Mouse (Mus musculus) regulatory T cell (primary cell): Measurements from ENCODE around the gene Sart1.

ENCODE experiments used
- in situ Hi-C: fragments of 300-600 bp; cut with MboI, MseI; formaldehyde crosslinking; loops from one replicate; pipeline ENCODE4 v1.15.1; 2025; ENCODE audit warnings: high pct_unique_total_duplicates

Gene Sart1

DNA sequence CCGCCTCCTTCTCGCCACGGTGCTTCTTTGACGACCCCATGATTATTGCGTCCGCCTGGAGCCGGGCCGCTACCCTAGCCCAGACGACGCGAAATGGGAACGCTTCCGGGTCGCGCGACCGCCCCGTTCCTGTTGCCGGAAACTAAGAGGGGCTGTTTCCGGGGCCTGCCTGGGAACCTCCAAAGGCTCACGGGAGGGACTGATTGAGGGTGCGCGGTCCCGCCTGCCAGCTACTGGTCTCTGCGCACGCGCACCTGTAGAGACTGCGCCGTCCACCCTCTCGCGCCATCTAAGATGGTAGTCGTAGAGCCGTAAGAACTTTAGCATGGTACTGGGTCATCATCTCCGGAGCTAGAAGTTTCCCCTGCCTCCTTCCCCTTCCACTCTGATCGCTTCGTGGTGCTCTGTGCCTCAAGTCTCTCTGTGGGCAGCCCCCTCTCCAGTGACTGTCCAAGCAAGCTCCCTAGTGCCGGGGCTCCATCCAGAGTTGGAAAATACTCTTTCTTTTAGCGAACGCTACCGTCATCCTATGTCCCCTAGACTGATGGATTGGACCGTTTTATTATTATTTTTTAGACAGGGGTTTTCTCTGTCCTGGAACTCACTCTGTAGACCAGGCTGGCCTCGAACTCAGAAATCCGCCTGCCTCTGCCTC is at the start of gene Sart1:
Sart1 (minus strand) TSS at position 116 of the 655 bp plus-strand sequence.
- in situ Hi-C loops = no loop called here

DNA sequence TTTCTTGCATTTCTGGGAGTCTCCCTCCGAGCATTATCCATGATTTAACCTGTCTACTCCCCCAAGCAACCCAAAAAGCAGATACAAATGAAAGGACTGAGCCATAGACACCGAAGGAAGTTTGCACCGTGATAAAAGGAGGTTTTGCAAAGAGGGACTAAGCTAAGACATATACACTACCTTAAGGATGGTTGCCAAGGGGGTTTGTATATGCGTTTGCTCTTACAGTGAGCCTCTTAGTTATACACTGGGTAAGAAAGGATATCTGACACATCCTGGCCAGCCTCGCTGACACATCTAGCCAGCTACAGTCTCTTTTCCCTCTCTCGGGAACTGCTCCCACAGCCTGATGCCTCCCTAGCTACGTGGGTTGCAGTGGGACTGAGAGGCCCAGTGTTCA is 45.4 kb upstream of the Sart1 start:
- in situ Hi-C loops = no loop called here

DNA sequence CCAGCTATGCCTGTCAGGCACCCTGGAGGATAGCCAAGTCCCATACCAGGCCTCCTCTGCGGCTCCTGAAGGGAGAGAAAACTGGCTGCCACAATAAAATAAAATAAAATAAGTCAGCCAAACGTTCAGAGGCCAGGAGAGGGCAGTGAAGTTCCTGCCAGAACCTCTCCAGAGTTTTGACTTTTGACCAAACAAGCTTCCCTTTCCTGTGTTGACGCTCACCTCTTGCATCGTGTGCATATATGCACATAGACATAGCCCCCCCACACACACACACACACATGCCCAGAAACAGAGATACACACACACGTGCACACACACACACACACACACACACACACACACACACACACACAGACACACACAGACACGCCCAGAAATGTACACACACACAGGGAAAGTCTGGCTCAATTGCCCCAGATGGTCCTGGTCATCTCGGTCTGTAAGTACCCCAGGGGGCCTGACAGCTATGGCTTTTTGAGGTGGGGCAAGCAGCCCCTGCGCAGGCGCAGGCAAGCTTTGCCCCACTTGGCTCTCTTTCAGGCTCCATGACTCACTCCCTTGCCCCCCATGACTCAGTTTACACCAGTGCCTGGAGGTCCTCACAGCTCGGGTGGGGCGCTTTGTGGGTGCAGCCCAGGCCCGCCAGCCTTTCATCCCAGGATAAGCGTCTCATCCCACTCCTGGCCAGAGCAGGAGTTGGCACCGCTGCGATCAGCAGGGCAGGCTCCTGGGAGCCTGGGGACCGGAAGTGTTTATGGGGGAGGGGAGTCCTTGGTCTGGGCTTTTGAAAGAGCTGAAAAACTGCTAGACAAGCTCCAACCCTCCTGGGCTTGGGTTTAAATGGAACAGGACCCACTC is 44.7 kb upstream of the Sart1 start:
- in situ Hi-C loops = no loop called here

DNA sequence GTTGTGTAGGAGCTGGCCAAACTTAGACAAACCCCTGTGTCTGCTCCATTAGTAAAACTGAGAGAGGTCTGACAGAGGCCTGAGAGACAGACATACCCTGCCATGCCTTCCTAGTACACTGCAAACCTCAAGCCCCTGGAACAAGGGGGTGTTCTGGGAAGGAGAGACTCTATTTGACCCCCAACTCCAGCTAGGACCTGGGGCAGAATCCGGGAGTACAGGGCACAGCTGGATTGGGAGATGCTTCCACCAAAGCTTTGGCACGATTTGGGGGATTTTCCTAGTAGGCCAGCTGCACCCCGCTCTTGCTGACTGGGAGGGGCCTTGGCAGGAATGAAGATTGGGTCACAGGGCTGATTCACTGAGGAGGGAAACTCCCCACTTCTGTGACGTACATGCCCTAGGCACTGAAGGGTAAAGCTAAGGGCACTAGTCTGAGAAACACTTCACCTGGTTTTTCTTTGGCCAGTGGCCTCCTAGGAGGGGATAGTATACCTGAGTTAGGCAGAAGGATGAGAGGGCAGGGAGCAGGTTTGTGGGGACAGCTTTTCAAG is 43.5 kb upstream of the Sart1 start:
- in situ Hi-C loops = no loop called here

DNA sequence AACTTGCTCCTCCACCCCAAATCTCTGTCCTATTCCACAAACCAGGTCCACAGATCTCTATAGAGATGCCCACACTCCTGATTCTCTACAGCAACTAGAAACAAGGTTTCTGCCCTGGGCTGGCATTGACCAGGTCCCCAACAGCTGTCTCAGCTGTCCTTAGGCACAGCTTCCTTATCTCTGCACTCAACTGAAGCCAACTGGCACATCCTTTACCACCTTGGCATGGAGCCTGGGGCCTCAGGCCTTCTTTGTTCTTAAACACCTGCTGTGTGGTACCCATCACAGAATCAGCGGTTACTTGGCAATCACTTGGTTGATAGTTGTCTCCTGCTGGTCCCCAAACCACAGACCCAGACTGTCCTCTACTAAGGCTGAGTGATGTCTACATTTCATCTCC is 41.9 kb upstream of the Sart1 start:
- in situ Hi-C loops = no loop called here

DNA sequence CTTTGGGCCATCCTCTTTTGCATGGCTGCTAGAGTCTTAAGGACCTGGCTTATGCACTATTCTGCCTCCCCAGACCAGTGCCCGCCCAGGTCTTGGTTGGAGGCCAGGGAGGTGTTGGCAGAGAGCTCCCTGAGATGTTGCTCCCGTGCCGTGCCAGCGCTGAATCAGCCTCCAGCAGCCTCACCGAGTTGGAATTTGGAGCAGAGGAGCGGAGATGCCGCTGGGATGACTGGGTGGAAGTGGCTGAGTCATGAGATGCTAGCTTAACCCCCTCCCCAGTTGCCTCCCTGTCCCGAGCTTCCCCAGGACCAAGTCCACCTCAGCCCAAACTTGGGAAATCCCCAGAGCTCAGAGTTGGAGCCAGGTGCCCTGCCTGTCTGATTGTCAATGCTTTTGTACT is 41.3 kb upstream of the Sart1 start:
- in situ Hi-C loops = no loop called here

DNA sequence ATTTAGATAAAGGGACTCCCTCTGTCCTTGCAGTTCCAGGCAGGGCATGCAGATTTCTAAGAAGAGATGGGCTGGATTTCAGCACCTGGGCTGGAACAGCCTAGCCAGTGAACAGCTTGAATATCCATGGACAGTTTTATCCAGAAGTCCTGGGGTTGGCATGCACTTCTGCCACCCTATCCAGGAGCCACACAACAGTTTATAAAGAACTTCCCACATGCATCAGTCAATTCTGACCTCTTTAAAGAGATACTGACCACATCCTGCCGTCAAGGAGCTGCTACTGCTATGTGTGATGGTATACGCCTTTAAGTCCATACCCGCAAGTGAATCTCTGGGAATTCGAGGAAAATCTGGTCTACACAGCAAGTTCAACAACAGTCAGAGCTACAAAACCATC is 40.7 kb upstream of the Sart1 start:
- in situ Hi-C loops = no loop called here

DNA sequence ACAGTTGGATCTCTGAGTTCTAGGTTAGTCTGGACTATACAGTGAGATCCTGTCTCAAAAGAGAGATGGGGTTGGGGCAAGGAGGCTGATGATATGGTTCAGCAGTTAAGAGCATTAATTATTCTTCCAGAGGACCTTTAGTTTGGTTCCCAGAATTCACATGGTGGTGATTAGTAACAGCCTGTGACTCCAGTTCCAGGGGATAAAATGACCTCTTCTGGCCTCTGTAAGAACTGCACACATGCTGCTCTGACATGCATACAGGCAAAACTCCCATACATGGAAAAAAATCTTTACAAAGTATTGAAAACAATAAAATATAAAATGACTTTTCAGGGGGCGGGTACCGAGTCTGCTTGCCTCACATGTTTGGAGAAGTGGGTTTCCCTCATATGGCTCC is 39.6 kb upstream of the Sart1 start:
- in situ Hi-C loops = no loop called here

DNA sequence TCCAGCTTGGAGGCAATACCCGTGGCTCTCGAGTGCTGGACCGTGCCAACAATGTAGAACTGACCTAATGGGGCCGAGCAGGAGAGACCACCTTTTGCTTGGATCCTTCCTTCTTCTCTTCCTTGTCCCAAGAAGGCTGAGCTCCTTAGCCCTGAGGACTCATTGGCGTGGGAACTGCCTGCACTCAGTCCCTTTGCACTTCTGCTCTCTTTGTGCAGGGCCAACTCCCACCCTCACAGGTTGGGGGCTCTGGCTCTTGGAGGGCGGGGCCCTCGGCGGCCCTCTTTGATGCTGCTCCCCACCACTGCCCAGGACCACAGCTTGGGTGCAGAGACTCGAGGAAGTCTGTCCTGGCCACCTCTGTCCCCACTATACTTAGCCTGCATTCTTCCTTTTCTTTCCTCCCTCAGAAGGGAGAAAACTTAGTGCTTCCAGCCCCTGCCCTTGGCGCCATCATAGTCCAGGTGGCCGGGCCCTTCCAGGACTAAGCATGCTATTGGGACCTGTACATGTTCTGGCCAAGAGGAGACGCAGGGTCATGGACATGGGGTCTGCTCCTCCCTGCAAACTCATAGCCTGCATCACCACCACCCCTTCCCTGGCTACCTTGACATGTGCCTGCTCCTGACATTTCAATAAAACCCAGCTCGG is 38.3 kb upstream of the Sart1 start:
- in situ Hi-C loops = no loop called here

DNA sequence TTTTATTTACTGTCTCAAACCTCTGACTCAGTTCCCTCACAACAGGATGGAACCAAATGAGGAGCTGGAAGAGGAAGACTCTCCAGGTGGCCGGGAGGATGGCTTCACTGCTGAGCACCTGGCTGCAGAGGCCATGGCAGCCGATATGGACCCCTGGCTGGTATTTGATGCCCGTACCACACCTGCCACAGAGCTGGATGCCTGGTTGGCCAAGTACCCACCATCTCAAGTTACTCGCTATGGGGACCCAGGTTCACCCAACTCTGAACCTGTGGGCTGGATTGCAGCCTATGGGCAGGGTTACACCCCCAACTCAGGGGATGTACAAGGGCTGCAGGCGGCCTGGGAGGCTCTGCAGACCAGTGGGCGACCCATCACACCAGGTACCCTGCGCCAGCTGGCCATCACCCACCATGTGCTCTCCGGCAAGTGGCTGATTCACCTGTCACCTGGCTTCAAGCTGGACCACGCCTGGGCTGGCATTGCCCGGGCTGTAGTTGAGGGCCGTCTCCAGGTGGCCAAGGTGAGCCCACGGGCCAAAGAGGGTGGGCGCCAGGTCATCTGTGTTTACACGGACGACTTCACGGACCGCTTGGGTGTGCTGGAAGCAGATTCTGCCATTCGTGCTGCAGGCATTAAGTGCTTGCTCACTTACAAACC is 37.5 kb upstream of the Sart1 start:
- in situ Hi-C loops = no loop called here

DNA sequence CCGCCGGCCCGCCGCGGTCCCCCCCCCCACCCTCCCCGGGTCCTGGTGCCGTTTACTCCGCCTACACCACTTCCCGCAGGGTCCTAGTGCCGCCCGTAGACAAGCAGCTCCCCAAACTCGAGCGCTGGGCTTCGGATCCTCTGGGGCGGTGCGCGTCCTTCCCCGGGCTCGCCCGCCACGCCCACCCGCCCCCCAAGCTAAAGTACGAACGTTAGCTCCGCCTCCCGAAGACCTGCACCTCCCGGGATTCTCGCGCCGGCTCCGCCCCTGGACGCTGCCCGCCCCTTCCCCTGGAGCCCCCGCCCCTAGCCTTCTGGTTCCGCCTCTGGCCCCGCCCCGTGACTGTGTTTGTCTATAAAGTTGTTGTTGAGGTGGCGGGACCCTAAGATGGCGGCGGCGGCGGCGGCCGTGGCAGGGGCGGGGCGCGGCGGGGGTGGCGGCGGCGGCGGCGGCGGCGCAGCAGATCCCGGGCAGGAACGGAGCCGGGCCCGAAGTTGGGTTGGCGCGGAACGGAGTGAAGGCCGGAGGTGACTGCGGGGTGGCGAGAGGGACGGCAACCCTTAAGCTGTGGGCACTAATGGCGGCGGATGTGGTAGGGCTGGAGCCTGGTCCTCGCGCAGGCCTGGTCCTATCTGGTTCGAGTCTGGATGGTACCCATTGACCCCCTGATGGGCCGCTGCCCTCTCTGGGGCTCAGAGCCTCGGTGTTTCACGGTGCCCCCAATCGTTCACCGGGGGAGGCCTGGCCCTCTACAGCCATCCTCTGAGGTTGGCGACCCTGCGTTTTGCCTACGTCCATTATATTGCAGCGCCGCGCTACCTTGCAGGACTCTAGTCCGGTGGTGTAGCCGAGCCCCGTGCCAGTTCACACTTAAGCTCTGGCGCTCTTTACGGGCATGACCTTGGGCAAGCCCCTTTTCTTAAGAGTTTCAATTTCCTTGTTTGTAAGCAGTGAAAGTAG is 36.6 kb upstream of the Sart1 start, which contains the start of the genes Drap1 and AI837181:
Drap1 (minus strand) TSS at position 198 of the 960 bp plus-strand sequence.
AI837181 (plus strand) TSS at position 363 of the 960 bp plus-strand sequence.
- in situ Hi-C loops = no loop called here

DNA sequence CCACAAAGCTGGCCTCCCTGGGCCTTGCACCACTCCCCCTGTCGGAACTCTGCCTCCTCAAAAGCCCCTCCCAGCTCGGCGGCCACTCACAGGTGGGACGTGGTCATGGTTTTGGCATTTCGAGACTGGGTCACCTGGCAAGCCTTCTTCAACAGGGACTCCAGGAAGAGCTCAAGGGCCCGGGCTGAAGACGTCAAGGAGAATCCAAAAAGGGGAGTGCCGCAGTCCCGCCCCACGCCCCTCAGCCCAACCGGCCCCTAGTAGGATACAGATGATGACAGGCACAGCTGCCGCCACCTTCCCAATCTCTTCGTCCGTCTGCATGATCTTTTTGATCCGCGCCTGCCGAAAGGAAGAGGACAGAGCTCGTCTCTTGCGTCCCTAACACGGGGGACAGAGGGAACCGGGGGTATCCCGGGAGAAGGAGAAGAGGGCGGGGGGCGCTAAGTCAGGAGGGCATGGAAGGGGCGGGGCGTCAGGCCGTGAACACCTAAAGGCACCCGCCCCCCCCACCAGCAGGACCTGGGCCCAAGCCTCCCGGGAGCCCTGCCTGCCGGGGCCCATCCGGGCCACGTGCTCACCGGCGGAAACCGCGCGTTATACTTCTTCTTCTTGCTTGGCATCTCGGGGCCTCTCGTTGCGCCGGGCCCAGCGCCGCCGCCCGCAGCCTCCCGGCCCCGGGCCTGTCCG is 35.7 kb upstream of the Sart1 start:
- in situ Hi-C loops = no loop called here

DNA sequence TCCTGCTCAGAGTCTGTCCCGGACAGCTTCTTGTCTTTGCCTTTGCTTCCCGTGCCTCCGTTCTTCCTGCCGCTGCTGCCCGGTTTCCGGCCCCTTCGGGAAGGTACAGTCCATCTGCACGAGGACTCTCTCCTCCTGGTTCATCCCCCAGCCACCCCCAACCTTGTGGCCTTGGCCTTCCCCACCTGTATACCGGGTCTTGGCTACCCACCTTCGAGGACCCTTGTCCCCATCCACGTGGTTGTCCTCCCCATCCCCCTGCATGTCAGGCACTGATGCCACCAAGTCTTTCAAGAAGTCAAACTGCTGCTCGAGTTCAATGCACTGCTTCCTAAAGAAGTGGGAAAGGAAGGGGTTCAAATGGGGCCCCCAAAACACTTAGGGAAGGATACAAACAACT is 35.1 kb upstream of the Sart1 start:
- in situ Hi-C loops = no loop called here

DNA sequence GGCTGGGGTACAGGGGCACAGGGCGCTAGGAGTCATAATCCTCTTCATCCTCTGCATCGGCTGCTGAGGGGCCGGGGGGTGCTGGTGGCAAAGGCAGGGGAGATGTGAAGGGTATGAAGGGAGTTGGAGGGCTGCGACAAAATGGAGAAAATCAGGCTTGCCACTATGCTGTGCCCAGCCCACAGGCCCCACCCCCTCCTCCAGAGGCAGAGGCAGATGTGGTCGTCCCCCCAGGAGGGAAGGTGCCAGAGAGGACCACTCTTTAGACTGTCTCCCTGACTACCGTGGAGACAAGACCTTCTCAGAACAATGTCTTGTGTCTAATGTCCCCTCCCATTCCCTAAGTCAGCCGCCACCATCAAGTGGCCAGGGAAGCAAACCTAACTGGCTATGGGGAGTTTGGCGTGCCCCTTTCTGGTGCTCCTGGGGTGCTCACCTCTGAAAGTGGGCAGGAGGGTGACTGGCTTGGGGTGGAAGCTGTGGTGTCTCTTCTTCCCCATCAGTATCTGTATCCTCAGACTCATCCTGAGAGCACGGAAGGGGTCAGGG is 34.5 kb upstream of the Sart1 start:
- in situ Hi-C loops = no loop called here

DNA sequence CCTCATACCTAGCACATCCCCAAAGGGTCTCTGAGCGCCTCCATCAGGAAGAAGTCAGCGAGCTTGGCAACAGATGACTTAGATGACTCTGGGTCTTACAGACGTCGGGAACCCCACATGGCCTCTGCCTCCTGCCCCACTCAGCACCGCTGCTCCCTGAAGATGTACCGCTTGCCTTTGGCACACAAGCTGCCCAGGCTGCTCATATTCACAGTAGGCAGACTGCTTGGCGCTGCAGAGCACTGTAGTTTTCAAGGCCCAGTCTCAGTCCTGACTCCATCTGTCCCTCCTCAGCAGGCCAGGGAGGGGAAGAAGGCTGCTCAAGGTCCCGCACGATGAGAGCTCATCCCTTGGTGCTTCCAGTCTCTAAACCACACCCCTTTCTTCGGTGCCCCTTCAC is 33.8 kb upstream of the Sart1 start:
- in situ Hi-C loops = no loop called here

DNA sequence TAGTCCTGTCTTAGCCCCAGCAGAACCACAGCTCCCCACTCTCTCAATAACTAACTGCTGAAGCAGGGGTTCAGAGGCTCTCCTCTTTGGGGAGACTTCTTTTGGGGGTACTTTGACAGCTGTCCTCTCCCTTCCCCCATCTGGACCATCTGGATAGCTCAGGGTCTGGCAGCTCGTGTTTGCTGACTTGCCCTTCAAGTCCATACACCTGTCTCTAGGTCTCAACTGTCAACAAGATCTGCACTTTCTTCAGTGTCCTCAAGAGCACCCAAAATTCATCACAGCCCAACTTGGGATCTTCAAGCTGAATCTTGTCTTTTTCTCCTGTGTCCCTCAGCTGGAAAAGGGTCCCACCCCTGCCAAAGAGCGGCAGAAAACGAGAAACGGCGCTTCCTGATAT is 33.3 kb upstream of the Sart1 start:
- in situ Hi-C loops = no loop called here

DNA sequence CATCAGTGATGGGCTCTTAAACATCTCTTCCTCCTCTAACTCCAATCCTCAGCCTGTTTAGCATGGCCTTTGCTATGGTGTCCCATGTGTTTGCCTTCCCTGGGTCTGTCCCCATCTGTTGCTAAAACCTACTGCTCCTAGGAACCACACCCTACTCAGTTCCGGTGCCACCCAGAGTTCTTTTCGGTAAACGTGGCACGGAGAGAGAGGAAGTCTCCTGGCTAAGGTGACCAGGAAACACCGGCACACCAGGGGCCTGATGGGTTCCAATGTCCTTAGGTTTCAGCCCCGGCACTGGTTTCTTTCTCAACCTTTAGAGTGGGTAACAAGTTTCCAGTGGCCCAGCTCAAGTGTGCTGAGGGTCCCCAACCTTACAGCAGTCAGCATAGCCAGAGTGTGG is 32.1 kb upstream of the Sart1 start:
- in situ Hi-C loops = no loop called here

DNA sequence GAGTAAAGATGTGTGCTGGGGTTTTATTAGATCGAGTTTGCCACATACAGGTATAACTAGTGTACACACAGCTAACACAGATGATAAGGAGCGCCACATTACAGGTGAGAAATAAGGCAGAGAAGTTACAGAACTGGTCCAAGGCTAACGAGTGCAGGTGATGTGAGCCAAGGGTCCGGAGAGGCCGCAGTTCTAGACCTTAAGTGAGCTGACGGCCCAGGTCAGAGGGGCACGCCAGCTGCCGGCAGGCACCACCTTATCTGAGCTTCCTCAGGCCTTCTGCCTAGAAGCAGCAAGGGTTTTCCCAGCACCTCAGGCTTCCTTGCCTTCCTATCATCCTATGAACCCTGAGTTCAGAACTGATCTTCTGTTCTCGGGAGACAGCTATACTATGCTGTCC is 31.1 kb upstream of the Sart1 start:
- in situ Hi-C loops = no loop called here

DNA sequence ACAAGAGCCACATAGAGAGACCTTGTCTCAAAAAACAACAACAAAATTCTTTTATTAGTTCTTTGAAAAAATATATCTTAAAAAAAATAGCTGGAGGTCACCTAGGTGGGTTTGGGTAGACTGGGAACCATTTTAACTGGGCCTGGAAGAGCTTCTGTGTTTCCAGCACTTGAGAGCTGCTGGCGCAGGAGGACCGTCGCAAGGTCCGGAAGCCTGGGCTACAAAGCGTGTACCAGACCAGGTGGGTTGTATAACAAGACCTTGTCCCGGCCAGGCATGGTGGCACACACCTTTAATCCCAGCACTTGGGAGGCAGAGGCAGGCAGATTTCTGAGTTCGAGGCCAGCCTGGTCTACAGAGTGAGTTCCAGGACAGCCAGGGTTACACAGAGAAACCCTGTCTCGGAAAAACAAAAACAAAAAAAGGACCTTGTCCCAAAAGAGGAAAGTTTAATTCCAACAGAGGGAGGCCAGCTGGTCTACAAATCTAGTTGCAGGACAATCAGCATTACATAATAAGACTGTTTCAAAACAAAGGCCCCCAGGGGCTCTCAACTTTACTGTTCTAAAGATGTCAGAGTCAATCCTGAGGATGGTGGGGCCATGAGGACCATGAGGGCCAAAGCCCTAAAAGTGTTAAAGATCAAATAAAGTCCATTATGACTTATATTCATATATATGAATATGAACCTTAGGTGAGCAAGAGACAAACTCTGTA is 30.4 kb upstream of the Sart1 start:
- in situ Hi-C loops = no loop called here
